Mouse (Mus musculus): ENCODE measurements around the gene Dlat.
A peak's percentile ranks its signal among the peaks of the same experiment; 100 is the strongest.

The Dlat gene

GRCm38 (mm10) chr9:50659392-50660217, at the start of gene Dlat:
Gene Dlat (minus strand): TSS chr9:50659780.
- DNase-seq, result peak; percentile 95

GRCm38 (mm10) chr9:50709108-50709507, 49.5 kb upstream of the Dlat start:
- peak; percentile 54 for DNase-seq

DNA sequence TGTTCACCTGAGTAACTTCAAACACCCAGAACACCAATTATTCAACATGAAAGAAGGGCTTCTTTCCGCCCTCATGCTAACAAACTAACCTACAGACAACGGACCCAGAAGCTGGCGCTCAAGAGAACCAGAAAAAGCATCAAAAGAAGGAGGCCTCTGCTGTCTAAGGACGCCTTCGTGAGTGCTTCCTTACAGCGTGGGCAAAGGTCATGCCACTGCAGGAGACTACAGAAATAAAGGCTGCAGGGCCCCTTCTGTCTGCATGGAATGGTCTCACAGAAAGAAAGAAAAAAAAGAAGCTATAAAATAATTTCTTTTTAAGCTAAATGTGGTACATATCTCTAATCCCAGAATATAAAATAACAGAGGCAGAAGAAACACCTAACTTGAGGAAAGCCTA, 45.3 kb upstream of the Dlat start:
- no peak for DNase-seq

DNA sequence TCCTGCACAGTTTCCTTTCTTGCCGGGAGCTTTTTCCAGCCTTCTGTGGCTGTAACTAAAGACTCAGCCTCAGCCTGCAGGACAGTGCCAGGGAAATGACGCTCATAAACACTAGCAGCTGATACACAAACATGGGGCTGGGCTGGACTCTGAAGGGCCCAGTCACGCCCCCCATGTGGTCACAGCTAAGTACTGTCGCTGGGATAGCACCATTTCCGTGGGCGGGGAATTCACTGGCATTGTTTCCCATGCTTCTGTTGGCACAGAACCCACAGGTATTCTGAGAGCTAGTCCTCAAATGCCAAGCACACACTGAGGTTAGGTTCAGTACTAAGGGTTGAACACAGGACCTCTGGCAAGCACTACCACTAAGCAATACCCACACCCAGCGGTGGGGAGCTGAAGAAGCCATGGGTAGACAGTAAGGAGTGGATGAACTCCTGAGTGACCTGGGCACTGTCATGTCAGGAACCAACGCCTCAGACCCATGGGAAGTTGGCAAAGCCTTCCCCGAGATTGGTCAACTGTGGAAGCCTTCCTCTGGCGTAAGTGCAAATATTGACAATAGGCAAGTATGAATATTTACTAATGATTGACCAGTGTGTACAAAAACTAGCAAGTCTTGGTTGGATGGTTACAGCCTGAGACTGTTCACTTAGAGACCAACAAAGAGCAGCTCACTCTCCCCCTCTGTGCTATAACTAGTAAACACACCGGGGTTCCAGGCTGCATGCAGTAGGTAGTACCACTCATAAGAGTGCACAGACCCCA, 41.5 kb upstream of the Dlat start:
- DNase-seq, result no peak

DNA sequence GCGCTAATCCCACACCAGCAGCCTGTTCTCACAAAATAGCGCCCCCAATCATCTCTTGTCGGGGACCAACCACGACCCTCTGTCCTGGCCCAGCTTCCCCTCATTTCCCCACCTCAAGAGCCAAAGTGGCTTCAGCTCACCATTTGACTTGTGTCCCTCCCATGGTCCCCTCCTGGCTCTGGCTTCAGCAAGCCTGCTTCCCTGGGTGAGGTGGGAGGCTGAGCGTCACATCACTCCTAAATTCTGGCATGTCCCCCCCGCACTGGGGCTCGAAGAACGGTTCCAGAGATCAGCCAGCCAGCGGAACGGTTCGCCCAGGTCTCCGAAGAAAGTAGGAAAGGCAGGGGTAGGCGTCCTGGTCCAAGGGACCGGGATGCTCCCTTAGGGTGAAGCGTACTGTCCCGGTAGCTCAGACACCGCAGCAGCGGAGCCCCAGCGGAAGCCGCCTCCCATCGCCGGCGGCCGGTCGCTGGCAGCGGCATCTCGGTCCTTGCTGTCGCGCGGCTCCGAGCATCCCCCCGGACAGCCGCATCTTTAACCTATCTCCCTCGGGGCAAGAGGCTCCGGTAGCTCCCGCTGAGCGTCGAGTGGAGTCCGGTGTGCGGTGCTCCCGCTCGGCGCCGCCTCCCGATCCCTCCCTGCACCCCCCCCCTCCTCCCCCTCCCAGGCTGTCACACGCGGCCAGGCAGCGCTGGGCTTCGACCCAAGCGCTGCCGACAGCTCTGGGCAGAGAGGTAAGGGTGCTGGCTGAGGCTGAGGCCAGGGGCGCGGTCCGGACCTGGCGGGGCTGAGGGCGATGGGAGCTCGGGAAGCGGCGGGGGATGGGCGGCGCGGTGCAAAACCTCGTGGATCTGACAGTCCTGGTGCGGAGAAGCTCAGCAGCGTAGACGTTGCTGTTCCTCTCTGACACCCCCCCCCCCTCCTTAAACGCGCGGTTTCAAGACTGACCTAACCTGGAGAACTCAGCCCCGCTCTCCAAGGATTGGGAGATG, 39.1 kb upstream of the Dlat start:
- peak; percentile 54 for DNase-seq

DNA sequence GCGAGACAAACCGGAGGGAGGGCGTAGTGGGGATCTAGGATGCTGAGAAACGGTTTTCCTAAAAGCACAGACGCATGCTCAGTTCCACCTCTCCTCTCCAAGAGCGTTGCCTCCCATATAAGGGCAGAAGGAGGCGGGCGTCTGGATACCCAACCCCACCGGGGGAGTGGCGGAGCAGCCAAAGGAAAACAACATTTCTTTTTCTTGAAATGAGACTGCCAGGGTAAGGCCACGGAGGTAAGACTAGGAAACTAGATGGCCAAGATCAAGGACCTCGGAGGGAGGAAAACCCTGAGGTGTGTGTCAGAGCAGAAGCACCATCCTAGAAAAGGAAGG, 38.1 kb upstream of the Dlat start:
- peak; percentile 89 for DNase-seq

DNA sequence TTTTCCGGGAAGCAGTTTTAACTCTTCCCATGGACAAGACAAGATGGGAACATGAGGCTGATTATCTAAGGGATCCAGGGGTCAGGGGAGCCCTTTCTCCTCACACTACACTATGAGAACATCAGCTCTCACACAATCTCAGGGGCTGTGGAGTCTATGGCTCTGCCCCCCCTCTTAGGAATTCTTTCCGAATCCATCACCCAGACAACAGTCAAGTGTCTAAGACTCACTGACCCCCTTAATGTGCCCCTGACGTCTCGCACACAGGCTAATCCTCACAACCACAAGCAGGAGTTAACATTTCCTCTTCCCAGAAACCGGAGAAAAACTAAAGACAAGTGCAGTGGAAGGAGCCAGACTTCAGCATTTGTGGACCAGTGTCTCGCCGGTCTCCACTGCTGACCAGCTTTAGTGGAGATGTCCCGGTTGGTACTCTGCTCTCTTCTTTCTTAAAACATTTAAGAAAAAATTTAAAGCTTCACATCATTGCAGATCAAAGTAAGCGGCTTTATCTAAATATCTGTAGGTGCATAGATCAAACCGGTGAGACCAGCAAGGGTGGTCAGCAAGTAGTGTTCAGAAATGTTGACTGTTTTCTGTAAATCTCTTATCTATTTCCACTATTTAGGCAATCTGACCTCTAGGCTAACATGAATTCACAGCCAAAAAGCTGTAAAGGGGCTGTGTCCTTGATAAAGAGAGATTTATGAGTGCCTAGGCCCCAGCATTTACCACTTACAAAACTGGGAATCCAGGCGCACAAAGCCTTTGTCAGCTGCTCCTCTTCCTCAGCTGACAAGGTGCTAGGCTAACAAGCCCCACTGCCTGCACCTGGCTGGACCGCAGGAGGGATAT, 37.5 kb upstream of the Dlat start:
- DNase-seq, result peak; percentile 60

GRCm38 (mm10) chr9:50695153-50695552, 35.6 kb upstream of the Dlat start:
- no peak for DNase-seq

- DNase-seq, result peak; percentile 73
These were observed 34.1 kb upstream of the Dlat start for GRCm38 (mm10) chr9:50693631-50694030.

DNA sequence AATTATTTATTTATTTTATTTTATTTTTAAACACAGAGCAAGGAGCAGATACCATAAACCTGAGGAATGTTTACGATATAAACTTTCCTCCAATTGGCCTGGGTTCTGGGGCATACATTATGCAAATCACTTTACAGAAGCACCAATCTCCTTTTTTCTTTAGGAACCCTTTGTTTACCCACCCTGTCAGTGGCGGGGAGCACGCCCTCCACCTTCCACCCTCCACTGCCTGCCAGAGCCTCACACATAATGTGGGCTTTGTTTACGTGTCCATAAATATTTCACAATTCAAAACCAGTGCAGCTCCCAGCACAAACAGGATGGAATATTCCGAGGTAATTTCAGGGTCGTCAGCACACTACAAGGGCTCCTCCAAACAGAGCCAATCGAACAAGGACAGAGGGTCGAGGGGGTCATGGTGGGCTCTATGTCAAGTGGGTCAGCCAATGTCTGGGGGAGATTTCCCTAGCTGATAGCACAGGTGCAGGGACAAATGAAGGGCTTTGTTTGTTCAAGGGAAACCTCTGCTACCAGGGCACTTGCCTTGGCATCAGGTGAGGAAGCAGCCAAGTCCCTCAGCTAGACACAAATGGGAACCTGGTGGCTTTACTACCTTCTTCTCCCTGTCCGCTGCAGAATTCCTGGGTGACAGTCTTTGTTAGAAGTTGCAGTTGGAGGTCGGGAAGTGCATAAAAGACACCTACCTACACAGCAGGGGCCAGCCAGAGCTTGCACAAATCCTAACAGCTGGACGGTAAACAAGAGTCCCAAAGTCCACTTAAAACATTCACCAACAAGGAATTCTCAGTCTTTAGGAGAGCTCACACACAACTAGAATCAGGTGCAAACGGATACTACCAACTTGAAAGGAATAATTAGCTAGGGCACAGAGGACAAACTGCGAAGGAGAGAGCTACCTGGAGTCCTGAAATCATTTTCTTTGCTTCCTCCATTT, 33.3 kb upstream of the Dlat start:
- DNase-seq, result peak; percentile 35

DNA sequence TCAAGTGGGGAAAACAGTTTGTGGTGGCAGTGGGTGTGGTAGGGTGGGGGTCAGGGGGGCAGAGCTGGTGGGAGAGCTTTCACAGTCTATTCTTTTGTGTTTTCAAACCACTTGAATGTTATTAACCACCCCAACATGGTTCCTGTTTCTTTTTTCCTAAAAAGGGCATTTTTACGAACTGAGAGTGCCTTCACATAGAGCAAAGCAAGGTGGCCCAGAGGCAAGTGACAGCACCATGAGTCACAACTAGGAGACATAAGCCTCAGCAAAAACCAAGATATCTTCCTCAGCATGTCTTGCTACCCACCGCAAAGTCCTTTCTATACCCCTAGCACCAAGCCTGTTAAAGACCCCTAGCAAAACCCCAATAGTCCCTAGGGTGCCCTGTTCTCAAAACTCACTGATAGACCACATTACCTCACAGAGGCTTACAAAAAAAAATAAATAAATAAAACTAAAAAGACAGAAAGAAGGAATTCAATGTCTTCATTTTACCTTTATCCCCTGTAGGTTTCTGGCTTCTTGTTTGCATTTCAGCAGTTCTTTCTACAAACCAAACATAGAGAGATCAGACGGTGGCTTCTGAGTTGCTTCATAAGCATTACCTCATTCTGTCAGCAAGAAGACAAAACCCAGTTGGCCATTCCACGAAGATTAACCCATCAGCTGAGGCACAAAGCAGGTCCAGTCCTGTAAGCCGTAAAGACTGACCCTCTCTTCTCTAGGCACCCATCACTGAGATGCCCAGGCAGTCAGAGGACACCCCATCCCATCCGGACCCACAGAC, 27.5 kb upstream of the Dlat start:
- DNase-seq, result no peak

DNA sequence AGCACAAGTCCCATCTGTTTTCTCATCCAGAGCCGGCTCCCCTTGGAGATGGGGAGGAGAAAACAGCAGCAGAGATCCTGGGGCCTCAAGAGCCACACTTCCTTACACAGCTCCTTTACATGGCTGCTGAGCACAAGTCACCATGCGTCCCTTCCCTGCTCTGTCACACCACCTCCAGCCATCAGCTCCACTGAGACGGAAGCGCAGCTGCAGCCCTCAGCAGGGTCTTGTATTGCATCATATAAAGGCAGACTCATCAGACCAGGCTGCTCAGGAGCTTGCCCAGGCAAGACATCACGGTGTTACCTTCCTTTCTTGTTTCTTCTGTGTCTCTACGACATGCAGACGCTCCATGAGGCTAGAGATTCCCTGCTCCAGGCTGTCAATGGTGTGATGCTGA, 22.1 kb upstream of the Dlat start:
- DNase-seq, result no peak

DNA sequence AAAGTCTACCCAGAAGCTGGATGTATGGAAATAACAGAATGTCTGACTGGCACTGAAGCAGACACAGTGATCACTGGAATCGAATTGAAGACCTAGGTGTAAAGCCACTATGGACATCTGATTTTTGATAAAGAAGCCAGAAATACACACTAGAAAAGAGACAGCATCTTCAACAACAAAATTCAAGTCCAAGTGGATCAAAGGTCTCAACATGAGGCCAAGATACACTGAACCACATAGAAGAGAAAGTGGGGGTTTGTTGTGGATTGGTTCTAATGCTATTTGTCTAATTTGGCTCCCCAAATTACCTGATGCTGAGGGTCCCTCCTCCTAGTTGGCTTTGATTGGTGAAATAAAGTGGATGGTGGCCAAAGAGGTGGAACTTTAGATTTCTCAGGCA, 19.8 kb upstream of the Dlat start:
- DNase-seq, result no peak

DNA sequence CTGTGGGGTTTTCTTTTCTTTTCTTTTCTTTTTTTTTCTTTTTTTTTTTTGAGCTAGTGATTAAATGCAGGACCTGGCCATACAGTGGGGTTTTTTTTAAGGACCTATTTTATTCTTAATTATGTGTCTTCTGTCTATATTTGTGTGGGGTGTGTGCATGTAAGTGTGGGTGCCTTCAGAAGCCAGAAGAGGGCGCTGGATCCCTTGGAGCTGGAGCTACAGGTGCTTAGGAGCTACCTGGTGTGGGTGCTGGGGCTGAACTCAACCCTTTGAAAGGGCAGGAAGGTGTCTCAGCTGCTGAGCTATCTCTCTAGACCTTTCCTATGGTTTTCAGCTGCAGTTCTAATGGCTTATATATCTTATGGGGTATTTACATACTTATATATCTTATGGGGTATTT, 15.2 kb upstream of the Dlat start:
- DNase-seq, result no peak

GRCm38 (mm10) chr9:50670690-50671089, 11.1 kb upstream of the Dlat start:
- peak; percentile 66 for DNase-seq

DNA sequence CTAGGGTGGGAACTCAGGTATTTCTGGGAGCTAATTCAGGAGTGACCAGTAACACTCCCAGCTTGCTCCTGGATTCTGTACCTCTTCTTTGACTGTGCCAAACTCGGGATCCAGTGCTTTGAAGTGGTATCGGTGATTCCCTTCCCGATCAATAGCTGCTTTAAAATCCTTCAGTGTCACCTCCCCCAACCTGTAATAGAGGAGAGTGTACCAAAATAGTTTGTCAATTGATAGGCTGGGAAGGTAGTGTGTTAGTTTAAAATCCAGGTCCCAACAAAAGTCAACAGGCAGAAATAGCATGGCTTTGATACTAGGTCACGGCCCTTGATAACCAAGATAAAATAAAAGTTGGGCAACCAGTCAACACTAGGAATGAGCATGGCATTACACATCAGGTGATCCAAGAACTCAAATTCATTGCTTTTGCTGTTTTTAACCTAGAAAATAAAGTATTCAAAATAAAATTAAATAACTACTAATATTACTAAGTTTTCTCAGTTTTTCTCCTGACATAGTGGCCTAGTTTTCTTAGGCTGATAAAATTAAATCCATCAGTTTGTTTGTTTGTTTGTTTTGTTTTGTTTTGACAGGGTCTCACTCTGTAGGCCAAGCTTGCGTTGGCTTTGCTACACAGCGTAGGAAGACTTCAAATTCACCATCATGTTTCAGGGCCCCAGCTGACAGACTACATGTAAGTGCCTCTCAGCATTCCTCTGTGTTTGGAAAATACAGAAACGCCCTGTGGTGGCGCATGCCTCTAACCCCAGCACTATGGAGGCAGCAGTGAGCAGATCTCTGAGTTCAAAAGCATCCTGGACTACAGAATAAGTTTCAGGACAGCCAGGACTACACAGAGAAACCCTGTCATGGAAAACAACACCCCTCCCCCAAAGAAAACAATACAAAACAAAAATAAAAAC, 8.3 kb upstream of the Dlat start:
- no peak for DNase-seq

DNA sequence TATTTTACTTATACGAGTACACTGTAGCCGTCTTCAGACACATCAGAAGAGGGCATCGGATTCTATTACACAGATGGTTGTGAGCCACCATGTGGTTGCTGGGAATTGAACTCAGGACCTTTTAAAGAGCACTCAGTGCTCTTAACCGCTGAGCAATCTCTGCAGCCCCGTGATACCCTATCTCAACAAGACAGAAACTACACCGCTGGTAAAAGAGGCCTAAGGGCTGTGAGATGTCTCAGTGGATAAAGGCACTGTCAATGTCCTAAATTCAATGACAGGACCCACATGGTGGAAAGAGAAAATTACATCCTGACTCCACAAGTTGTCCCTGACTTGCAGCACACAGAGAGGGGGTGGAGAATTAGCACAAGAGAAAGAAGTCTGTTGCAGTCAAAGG, 6.9 kb upstream of the Dlat start:
- DNase-seq, result no peak

DNA sequence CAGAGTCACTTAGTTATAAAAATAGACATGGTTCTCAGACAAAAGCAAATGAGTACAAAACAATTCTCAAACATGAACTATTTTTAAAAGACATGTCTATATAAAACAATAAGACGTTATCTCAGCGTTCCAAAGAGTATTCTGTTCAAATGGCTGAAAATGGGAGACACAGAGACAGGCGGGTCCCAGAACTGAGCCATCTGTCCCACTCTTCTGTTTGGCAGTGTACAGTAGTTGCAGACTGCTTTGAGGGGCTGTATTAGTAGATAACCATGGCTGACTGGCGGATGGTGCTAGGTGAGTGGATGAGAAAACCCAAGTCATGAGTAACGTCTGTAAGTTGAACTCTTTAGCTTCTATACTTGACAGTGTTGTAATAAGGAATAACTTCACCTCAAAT, 5.2 kb upstream of the Dlat start:
- DNase-seq, result no peak

DNA sequence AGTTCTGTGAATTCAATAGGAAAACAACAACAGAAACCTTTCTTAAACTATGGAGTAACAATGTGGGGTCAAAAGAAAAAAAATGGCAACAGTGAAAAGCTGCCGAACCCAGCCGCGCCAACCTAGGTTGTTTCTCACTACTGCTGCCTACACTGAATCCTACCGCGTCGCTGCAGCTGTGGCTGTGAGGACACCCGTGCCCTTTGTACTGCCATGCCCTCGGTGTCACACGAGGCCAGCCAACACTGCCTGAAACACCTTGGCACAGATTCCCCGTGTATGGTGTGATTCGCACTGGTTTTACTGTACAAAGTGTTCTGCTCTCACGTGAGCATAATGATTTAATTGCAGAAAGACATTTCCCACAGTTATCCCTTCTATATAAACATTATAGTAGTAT, 851 bp upstream of the Dlat start:
- peak; percentile 42 for DNase-seq
